Mouse (Mus musculus) activated CD4-positive, CD25-positive, alpha-beta regulatory T cell, adult 4 months (primary cell): ENCODE measurements around the gene Atp10a. TPM values are rescaled to one million over a fixed set of nuclear protein-coding genes. Genes with fewer than 3 reads are reported as not detected.

Experiments
- ATAC-seq: one replicate; pipeline ENCODE4 v1.8.0; 2017
- polyA plus RNA-seq, 2 experiments: library from polyadenylated mRNA; unstranded; fragments of 100-300 nt; shearing (Covaris generic); gene quantifications; one replicate each; pipeline ENCODE4 v1.2.1; 2017

Atp10a gene
- polyA plus RNA-seq, 2 experiments from 2014 or later = 5.4 to 5.6 TPM

GRCm38 (mm10) chr7:58690069-58690923 is 34.3 kb downstream of the Atp10a start:
- no peak for ATAC-seq

GRCm38 (mm10) chr7:58690997-58691596 is 35.1 kb downstream of the Atp10a start:
- ATAC-seq = no peak

- ATAC-seq = no peak
Observed at GRCm38 (mm10) chr7:58692704-58693103, 36.7 kb downstream of the Atp10a start.

GRCm38 (mm10) chr7:58693342-58693741 is 37.4 kb downstream of the Atp10a start:
- ATAC-seq = no peak

GRCm38 (mm10) chr7:58695661-58696060 is 39.7 kb downstream of the Atp10a start:
- no peak for ATAC-seq

- peak; percentile 61 for ATAC-seq
Observed at GRCm38 (mm10) chr7:58697092-58697491, 41.1 kb downstream of the Atp10a start.

- no peak for ATAC-seq
Observed at GRCm38 (mm10) chr7:58698738-58699442, 42.9 kb downstream of the Atp10a start.

GRCm38 (mm10) chr7:58701311-58701710 is 45.3 kb downstream of the Atp10a start:
- ATAC-seq = peak; percentile 47

- no peak for ATAC-seq
Observed at GRCm38 (mm10) chr7:58705158-58705557, 49.2 kb downstream of the Atp10a start.

GRCm38 (mm10) chr7:58709306-58709705 is 53.3 kb downstream of the Atp10a start:
- ATAC-seq = no peak

GRCm38 (mm10) chr7:58710312-58710711 is 54.3 kb downstream of the Atp10a start:
- ATAC-seq = peak; percentile 48

GRCm38 (mm10) chr7:58711811-58712210 is 55.8 kb downstream of the Atp10a start:
- peak; percentile 83 for ATAC-seq

- ATAC-seq = no peak
Observed at GRCm38 (mm10) chr7:58715576-58716144, 59.7 kb downstream of the Atp10a start.

GRCm38 (mm10) chr7:58716626-58717025 is 60.7 kb downstream of the Atp10a start:
- no peak for ATAC-seq

GRCm38 (mm10) chr7:58718556-58718955 is 62.6 kb downstream of the Atp10a start:
- no peak for ATAC-seq

- no peak for ATAC-seq
Observed at GRCm38 (mm10) chr7:58719218-58719938, 63.4 kb downstream of the Atp10a start.

- ATAC-seq = no peak
Observed at GRCm38 (mm10) chr7:58722250-58722649, 66.3 kb downstream of the Atp10a start.

GRCm38 (mm10) chr7:58730201-58730600 is 74.2 kb downstream of the Atp10a start:
- no peak for ATAC-seq

- peak; percentile 37 for ATAC-seq
Observed at GRCm38 (mm10) chr7:58730831-58731230, 74.9 kb downstream of the Atp10a start.

GRCm38 (mm10) chr7:58732406-58732805 is 76.4 kb downstream of the Atp10a start:
- ATAC-seq = no peak

- ATAC-seq = no peak
Observed at GRCm38 (mm10) chr7:58733490-58733901, 77.5 kb downstream of the Atp10a start.

GRCm38 (mm10) chr7:58736841-58737547 is 81.0 kb downstream of the Atp10a start:
- ATAC-seq = no peak
